Comparison of ENCODE assay signal across 8 mouse cellular contexts in the genomic region with DNA sequence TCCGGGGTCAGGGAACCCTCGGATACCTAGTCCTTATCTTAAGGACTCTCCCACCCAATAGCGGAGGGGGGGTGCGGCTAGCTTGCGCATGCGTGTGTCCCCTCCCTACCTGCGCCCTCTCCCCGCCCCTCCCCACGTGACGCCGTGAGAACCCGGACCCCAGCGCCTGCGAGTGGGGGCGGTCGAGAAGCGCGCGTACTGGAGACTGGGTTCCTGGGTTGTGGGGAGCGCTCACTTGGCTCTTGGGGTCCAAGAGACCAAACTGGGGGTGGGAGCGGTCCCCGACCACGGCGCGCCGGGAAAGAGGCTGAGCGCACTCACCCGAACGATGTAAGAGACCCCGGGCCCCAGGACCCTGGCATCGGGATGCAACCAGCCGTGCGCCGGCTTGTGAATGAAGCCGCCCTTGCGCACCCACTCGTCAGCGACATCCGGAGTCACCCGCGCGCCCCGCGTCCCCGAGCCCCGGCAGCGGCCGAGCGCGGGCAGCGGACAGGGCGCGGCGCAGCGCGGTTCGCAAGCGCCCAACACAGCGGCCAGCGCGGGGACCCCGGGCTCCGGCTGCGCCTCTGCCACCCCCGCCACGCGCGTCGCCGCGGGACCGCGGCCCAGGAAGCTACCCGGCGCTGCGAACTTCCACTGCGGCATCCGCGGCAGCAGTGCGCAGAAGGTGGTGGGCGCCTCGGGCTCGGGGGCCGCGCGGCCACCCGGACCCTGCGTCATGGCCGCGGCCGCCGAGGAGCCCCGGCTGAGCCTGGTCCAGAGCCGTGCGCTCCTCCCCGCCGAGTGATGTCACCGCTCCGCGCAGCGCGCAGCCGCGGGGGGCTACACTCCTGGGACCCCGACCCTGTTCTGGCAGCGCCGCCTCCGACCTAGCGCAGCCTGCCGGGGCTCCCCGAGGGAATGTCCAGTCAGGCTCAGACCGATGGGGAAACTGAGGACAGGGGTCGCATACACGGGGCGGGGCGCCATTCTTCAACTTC. TPM values are rescaled to one million over a fixed set of nuclear protein-coding genes. Genes with fewer than 3 reads are reported as not detected.
DNase-seq lines count a peak whose midpoint lies in the region; ATAC-seq and TF ChIP-seq lines count a peak whose summit lies in the region.

Shc2 (minus strand) TSS at position 791 of the 983 bp plus-strand sequence.

- TF ChIP-seq POLR2A in small intestine, adult 2 months (IDR thresholded peaks at IDR 0.05; ENCODE audit: low read depth, low read length): no peak
- no peak for TF ChIP-seq POLR2A in thymus, adult 2 months (IDR thresholded peaks at IDR 0.05; ENCODE audit: control insufficient read depth, extremely low read depth, insufficient read depth, low read length, poor library complexity)

- peak within 1 kb of the TSS; percentile 44 for H3K4me3 ChIP-seq in lung, postnatal 0 days (ENCODE audit: low read depth, low read length)
- peak within 1 kb of the TSS; percentile 55 for H3K4me3 ChIP-seq in small intestine, adult 2 months (ENCODE audit: low read depth, low read length)
- H3K4me3 ChIP-seq in thymus, adult 2 months (ENCODE audit: control insufficient read depth, insufficient read depth, low read length): no peak within 1 kb of the TSS

- peak within 1 kb of the TSS; percentile 72 for H3K4me2 ChIP-seq in lung, postnatal 0 days (replicated peaks; ENCODE audit: low read depth, low read length)

- H3K9ac ChIP-seq in lung, postnatal 0 days (replicated peaks; ENCODE audit: low read depth): no peak within 1 kb of the TSS

- DNase-seq in lung, postnatal 0 days (ENCODE audit: low spot score): no peak
- DNase-seq in lung, adult 18-20 months: no peak
- peak; percentile 86 for DNase-seq in embryo, embryonic 11 days
- DNase-seq in heart, adult 9 months (ENCODE audit: low spot score in 2 of 2): peak; percentile 19 to 23
- peak; percentile 73 to 78 for DNase-seq in layer of hippocampus, adult 8-10 months (ENCODE audit: low spot score in 2 of 2)
- DNase-seq in lung, postnatal 10 days: peak; percentile 40
- DNase-seq in thymus, adult 2 months: no peak

- peak; percentile 37; the same call in 1 of the 2 replicates for ATAC-seq in lung, postnatal 0 days

- peaks cover 14% of the 10 kb centered on the region; the same call in 1 of the 2 replicates for H3K27me3 ChIP-seq in lung, postnatal 0 days (replicated peaks; ENCODE audit: insufficient read depth, low read length)
- peaks cover 30% of the 10 kb centered on the region for H3K27me3 ChIP-seq in small intestine, adult 2 months (ENCODE audit: control insufficient read depth, insufficient read depth, low read length)
- no peaks in the 10 kb centered on the region; the same call in 1 of the 2 replicates for H3K27me3 ChIP-seq in thymus, adult 2 months (ENCODE audit: control insufficient read depth, insufficient read depth, low read length)

- no peak for TF ChIP-seq CTCF in lung, postnatal 0 days (IDR thresholded peaks at IDR 0.05)
- TF ChIP-seq CTCF in small intestine, adult 2 months (IDR thresholded peaks at IDR 0.05; ENCODE audit: extremely low read depth, insufficient read length, insufficient replicate concordance, low read depth, low read length): no peak
- TF ChIP-seq CTCF in thymus, adult 2 months (IDR thresholded peaks at IDR 0.05; ENCODE audit: borderline replicate concordance, control insufficient read depth, extremely low read depth, insufficient read depth, low read length, poor library complexity): no peak

- WGBS in lung, postnatal 0 days: under 1% methylated on average over 62 of the region's 116 CpGs
- 2% methylated on average over 116 of the region's 116 CpGs for WGBS in small intestine, adult 2 months
- WGBS in thymus, adult 2 months: 3% methylated on average over 116 of the region's 116 CpGs

- H3K9me3 ChIP-seq in lung, postnatal 0 days (ENCODE audit: low read length): no peaks in the 10 kb centered on the region

- H3K36me3 ChIP-seq in lung, postnatal 0 days (ENCODE audit: insufficient read depth, low read length): no peaks in the 10 kb centered on the region
- H3K36me3 ChIP-seq in small intestine, adult 2 months (ENCODE audit: control insufficient read depth, insufficient read depth, low read length): no peaks in the 10 kb centered on the region
- H3K36me3 ChIP-seq in thymus, adult 2 months (ENCODE audit: control insufficient read depth, insufficient read depth, low read length): no peaks in the 10 kb centered on the region

- no peak within 1 kb of the TSS for H3K27ac ChIP-seq in lung, postnatal 0 days (ENCODE audit: low read length)
- no peak within 1 kb of the TSS for H3K27ac ChIP-seq in small intestine, adult 2 months (ENCODE audit: insufficient read depth, low read depth, low read length)
- no peak within 1 kb of the TSS for H3K27ac ChIP-seq in thymus, adult 2 months (ENCODE audit: control insufficient read depth, insufficient read depth, low read length)

- TF ChIP-seq EP300 in lung, postnatal 0 days (IDR thresholded peaks at IDR 0.05): no peak

- H3K4me1 ChIP-seq in lung, postnatal 0 days (ENCODE audit: insufficient read depth, low read depth, low read length): peaks cover 3% of the 10 kb centered on the region; the same call in 1 of the 2 replicates
- no peaks in the 10 kb centered on the region for H3K4me1 ChIP-seq in small intestine, adult 2 months (ENCODE audit: control insufficient read depth, insufficient read depth, insufficient read length, low read length)
- no peaks in the 10 kb centered on the region for H3K4me1 ChIP-seq in thymus, adult 2 months (replicated peaks; ENCODE audit: control insufficient read depth, insufficient read depth, low read length)

RNA-seq across cellular contexts. Expression of gene Shc2, which starts in this region (rescaled TPM):
- 1.1 and 1.3 TPM in 2 replicates for polyA plus RNA-seq in lung, postnatal 0 days (2015; fragmentation: Nextera tagmentation; extraction: Ambion mirVana)
- 10 to 100 TPM; 41.1 to 51.9 (median 45.4) TPM for total RNA-seq in layer of hippocampus, adult 8-10 months (2022)
- polyA plus RNA-seq in small intestine, adult 2 months (2012; rRNA removed): 1.6 TPM in 2 replicates
- polyA plus RNA-seq in thymus, adult 2 months (2012; rRNA removed): 1.2 TPM in 2 replicates

Comparison
In these comparisons a context has a peak if more than half of its experiments do, and no peak if none do; other contexts are left out.
1. DNase-seq: peak in embryo, embryonic 11 days (single experiment), heart, adult 9 months (2 of 2), layer of hippocampus, adult 8-10 months (2 of 2) and lung, postnatal 10 days (single experiment); none in lung, postnatal 0 days (single experiment), lung, adult 18-20 months (0 of 2) and thymus, adult 2 months (single experiment).